Mouse (Mus musculus) cortical plate, adult 2 months (tissue): Measurements from ENCODE around the gene Slc25a45. TPM values are rescaled to one million over a fixed set of nuclear protein-coding genes. Genes with fewer than 3 reads are reported as not detected.

Experiments used
- H3K27ac ChIP-seq: fragments of 200-500 bp; 2 replicates; pipeline ENCODE4 v1.5.1; 2012; ENCODE audit warnings: low read length, control low read depth, inconsistent platforms; ENCODE audit not compliant: insufficient read depth
- H3K4me1 ChIP-seq: fragments of 200-500 bp; 2 replicates; pipeline ENCODE4 v1.6.1; 2011; ENCODE audit warnings: low read length; ENCODE audit not compliant: control insufficient read depth, insufficient read depth
- H3K4me3 ChIP-seq: fragments of 200-500 bp; 2 replicates; pipeline ENCODE4 v1.5.1; 2011; ENCODE audit warnings: mild to moderate bottlenecking, low read length, control low read depth; ENCODE audit not compliant: insufficient read depth
- CTCF ChIP-seq: fragments of 200-500 bp; IDR thresholded peaks from 2 replicates; pipeline ENCODE4 v1.5.1; 2011; ENCODE audit warnings: mild to moderate bottlenecking, control low read depth, low read length; ENCODE audit not compliant: insufficient read depth; ENCODE audit errors: extremely low read depth
- POLR2A ChIP-seq: fragments of 200-500 bp; IDR thresholded peaks from 2 replicates; pipeline ENCODE4 v1.6.1; 2011; ENCODE audit warnings: mild to moderate bottlenecking, low read length, control low read depth; ENCODE audit not compliant: insufficient read depth; ENCODE audit errors: extremely low read depth
- polyA plus RNA-seq: library from polyadenylated mRNA; depleted of rRNA; stranded (reverse); fragments of >200 nt; gene quantifications from 2 replicates; pipeline ENCODE4 v1.2.3, GENCODE M21; 2012

Slc25a45 gene
- polyA plus RNA-seq, 1 experiment: 6.6 TPM

DNA sequence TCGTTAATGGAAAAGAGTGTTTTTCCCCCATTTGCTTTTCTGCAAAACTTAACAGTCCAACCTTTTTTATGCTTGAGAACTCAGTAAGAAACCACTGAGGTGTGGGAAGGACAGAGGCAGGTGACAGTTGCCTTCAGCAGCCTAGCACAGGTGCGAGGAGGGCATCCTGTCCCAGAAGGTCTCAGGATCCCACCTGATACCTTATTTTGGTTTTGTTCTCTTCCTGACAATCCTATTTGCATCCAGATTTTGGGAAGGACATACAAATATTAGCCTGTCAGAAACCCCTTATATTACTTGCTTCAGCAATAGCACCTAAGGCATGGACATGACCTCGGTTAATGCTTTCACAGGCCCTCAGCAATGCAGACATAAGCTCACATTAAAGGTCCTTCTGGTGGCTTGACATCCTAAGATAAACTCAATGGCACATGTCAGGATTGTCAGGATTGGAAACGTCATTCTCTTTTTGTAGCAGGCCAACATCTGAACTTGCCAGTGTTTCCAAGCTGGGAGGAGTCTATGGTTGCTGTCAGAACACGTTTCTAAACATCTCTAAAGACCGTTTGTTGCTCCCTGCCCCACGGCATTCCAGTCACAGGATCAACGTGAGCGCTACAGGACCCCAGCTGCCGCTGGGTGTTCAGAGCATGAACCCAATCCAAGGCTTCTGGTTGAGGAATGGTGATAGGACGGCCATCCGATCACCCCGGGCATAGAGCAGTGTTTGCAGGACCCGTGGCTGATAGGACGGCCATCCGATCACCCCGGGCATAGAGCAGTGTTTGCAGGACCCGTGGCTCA lies 37.3 kb upstream of the Slc25a45 start:
- no peak overlapping the region for H3K27ac ChIP-seq
- H3K4me1 ChIP-seq: peaks cover 5% of the 10 kb centered on the region
- no peak overlapping the region for H3K4me3 ChIP-seq
- TF ChIP-seq POLR2A (no peak), CTCF (no peak)

GRCm38 (mm10) chr19:5840890-5841388 lies 36.7 kb upstream of the Slc25a45 start:
- Histone ChIP-seq H3K4me3 (no peak overlapping the region), H3K27ac (0 out of 2 replicates have a peak overlapping the region, but pooled peaks have one; percentile 85), H3K4me1 (peaks cover 5% of the 10 kb centered on the region)
- TF ChIP-seq POLR2A (no peak), CTCF (no peak)

DNA sequence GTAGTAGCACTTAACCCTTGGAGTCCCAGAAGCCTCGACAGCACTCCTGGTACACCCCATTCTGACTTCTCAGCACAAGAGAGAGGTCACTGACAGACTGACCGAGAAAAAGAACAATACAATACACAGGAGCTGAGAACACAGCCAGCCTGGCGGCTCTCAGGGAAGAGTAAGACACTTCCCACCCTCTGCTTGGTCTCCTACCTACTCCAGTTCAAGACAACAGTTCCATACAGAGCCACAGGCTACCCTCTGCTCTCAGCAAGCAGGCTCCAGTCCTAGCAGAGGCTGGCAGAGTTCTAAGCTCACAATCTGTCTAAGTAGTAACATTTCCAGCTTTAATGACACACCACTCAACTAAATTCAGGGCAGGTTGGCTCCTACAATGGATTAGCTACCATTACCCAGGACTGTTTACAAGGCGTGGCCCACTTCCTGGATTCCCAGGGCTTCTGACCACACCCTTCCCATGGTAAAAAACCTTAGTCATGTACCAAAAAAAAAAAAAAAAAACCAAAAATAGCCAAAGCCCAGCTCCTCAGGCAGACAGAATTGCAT lies 36.1 kb upstream of the Slc25a45 start:
- peak overlapping the region; percentile 85 for H3K27ac ChIP-seq
- no peak overlapping the region for H3K4me3 ChIP-seq
- no peak for TF ChIP-seq POLR2A
- TF ChIP-seq CTCF: no peak
- peaks cover 5% of the 10 kb centered on the region for H3K4me1 ChIP-seq

DNA sequence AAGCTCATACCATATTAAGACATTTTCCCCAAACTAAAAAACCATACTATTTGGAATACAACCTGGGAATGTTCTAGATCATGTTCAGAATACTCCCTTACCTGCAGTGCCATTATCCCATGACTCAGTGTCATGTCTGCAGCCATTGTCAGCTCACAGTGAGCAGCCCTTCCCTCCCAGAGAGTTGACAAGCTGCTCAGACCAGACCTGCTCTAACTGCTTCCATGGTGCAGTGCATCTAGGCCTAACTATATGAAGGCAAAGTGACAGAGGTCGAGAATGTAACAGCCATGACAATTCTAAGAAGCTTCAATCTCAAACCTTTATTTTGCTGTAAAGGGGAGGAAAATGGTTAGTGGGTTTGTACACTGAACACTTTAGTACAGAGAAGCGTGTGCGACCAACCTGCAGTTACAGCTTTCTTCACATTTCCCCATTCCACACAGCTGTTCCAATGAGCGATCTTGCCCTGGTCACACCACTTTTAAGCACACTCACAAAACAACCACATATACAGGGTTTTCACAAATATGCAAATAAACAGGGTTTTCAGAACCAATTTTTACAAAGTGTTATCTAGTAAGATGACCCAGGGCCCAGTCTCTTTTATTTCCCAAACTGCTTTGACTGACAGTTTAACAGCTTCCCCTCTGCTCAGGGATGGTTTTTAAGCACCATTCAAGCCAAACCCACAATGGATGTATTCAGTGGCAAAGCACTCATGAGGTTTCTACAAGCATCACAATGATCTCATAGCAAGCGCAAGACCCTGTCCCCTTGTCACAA lies 35.4 kb upstream of the Slc25a45 start:
- Histone ChIP-seq H3K4me3 (peak overlapping the region; percentile 28; the same call in 1 of the 2 replicates), H3K4me1 (peaks cover 6% of the 10 kb centered on the region), H3K27ac (peak overlapping the region; percentile 97)
- no peak for TF ChIP-seq POLR2A
- no peak for TF ChIP-seq CTCF

- Histone ChIP-seq H3K27ac (peak overlapping the region; percentile 97), H3K4me1 (peaks cover 10% of the 10 kb centered on the region), H3K4me3 (peak overlapping the region; percentile 28)
- TF ChIP-seq POLR2A (no peak), CTCF (no peak)
These were observed 34.5 kb upstream of the Slc25a45 start for GRCm38 (mm10) chr19:5842785-5843730.

- peaks cover 14% of the 10 kb centered on the region for H3K4me1 ChIP-seq
- TF ChIP-seq POLR2A (0 out of 2 replicates have a peak, but pooled peaks have one; percentile 14), CTCF (no peak)
- peak overlapping the region; percentile 28 for H3K4me3 ChIP-seq
- peak overlapping the region; percentile 97 for H3K27ac ChIP-seq
These were observed 33.6 kb upstream of the Slc25a45 start for GRCm38 (mm10) chr19:5843781-5844691.

GRCm38 (mm10) chr19:5844831-5845318 lies 32.7 kb upstream of the Slc25a45 start:
- peak overlapping the region; percentile 28 for H3K4me3 ChIP-seq
- peaks cover 18% of the 10 kb centered on the region for H3K4me1 ChIP-seq
- no peak for TF ChIP-seq CTCF
- TF ChIP-seq POLR2A: no peak

More at GRCm38 (mm10) chr19:5844831-5845318, 32.7 kb upstream of the Slc25a45 start:
- peak overlapping the region; percentile 97 for H3K27ac ChIP-seq
